Mouse (Mus musculus): ENCODE data around the gene Slc34a3.

DNA sequence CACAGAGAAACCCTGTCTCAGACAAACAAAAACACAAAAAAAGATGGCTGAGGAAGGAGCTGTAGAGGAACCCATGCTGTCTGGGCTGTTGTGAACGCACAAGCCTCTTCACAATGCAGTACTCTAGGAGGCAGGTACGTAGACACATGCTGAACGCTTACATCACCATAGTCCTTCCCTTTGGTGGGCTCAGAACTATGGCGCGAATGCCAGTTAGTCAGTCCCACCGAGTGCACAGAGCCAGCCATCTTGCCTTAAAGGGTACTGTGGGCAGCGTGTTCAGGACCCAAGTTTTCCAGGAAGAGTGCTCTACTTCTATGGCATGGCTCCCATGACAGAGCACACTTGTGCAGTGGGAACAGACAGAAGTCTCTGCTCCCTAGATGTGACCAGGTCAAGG, 49.7 kb downstream of the Slc34a3 start:
- no peak; the same call in 1 of the 2 replicates for TF ChIP-seq POLR2A (IDR thresholded peaks at IDR 0.05; ENCODE audit: borderline replicate concordance, extremely low read depth, low read depth, low read length)
- TF ChIP-seq CTCF (IDR thresholded peaks at IDR 0.05; ENCODE audit: insufficient read depth, low read length), result no peak

Data from lung, adult 2 months (tissue).